Mouse (Mus musculus) kidney, embryonic 14.5 days (tissue): ENCODE data around the gene Tuba1c. TPM values are rescaled to one million over a fixed set of nuclear protein-coding genes. Genes with fewer than 3 reads are reported as not detected.

Experiments used
- ATAC-seq: fragments of 200-750 bp; cut with Nextera tagmentation; 2 replicates; pipeline ENCODE4 v1.8.0; 2017; ENCODE audit warnings: moderate number of reproducible peaks, mild to moderate bottlenecking, moderate TSS enrichment, moderate library complexity; ENCODE audit not compliant: low FRiP score, low TSS enrichment
- H3K27ac ChIP-seq: fragments of 300-500 bp; sonication (generic); 2 replicates; pipeline ENCODE4 v1.5.1; 2014; ENCODE audit warnings: low read depth, mild to moderate bottlenecking, low read length, moderate library complexity, mixed read lengths
- H3K27me3 ChIP-seq: fragments of 300-500 bp; sonication (generic); 2 replicates; pipeline ENCODE4 v1.6.1; 2014; ENCODE audit warnings: mild to moderate bottlenecking, low read length; ENCODE audit not compliant: control insufficient read depth, insufficient read depth
- H3K36me3 ChIP-seq: fragments of 300-500 bp; sonication (generic); 2 replicates; pipeline ENCODE4 v1.6.1; 2014; ENCODE audit warnings: low read length, mixed read lengths; ENCODE audit not compliant: control insufficient read depth, insufficient read depth
- H3K4me1 ChIP-seq: fragments of 300-500 bp; sonication (generic); 2 replicates; pipeline ENCODE4 v1.6.1; 2014; ENCODE audit warnings: low read length, mixed read lengths; ENCODE audit not compliant: control insufficient read depth, insufficient read depth
- H3K4me2 ChIP-seq: fragments of 300-500 bp; sonication (generic); replicated peaks from 2 replicates; pipeline ENCODE4 v1.6.1; 2014; ENCODE audit warnings: low read depth, mild to moderate bottlenecking, low read length
- H3K4me3 ChIP-seq: fragments of 300-500 bp; sonication (generic); 2 replicates; pipeline ENCODE4 v1.5.1; 2014; ENCODE audit warnings: mild to moderate bottlenecking, low read length
- H3K9ac ChIP-seq: fragments of 300-500 bp; sonication (generic); 2 replicates; pipeline ENCODE4 v1.6.1; 2014; ENCODE audit warnings: low read depth, mild to moderate bottlenecking, low read length, moderate library complexity
- H3K9me3 ChIP-seq: fragments of 300-500 bp; sonication (generic); 2 replicates; pipeline ENCODE4 v1.6.1; 2016; ENCODE audit warnings: low read length; ENCODE audit not compliant: control insufficient read depth
- WGBS: fragments of 180-500 bp; shearing (Covaris S2); extraction: QIAGEN DNeasy Blood & Tissue Kit; methylation state at CpG from one replicate; pipeline ENCODE4 v1.1.7; 2014; 5-methylcytosine and 5-hydroxymethylcytosine counted together
- polyA plus RNA-seq: library from polyadenylated mRNA; unstranded; fragments of >200 nt; fragmentation: Nextera tagmentation; extraction: Ambion mirVana; gene quantifications from 2 replicates; pipeline ENCODE4 v1.2.1, GENCODE M21; 2014

Gene Tuba1c
- polyA plus RNA-seq, 1 experiment from 2014 or later, result 196 TPM

DNA sequence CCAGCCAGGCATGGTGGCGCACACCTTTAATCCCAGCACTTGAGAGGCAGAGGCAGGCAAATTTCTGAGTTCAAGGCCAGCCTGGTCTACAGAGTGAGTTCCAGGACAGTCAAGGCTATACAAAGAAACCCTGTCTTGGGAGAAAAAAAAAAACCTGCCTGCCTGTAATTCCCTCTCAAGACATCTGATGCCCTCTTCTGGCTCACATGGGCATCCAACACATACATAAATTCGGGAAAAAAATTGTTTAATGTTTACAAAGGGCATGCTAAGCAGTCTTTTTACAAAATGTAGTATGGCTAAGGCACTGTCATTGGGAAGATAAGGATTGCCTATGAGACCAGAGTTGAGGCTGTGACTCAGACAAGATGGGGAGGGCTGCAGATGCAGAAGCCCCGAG, 50.1 kb downstream of the Tuba1c start:
- peaks cover 11% of the 10 kb centered on the region for H3K27me3 ChIP-seq
- no peaks in the 10 kb centered on the region for H3K9me3 ChIP-seq
- 87% methylated on average over 3 of the region's 3 CpGs for WGBS
- no peak overlapping the region for H3K9ac ChIP-seq
- no peak overlapping the region for H3K27ac ChIP-seq
- H3K4me2 ChIP-seq, result no peak overlapping the region
- H3K4me3 ChIP-seq, result no peak overlapping the region
- ATAC-seq, result no peak
- H3K4me1 ChIP-seq, result 0 out of 2 replicates have a peak, but pooled peaks cover 9% of the 10 kb centered on the region
- H3K36me3 ChIP-seq, result peaks cover 52% of the 10 kb centered on the region

DNA sequence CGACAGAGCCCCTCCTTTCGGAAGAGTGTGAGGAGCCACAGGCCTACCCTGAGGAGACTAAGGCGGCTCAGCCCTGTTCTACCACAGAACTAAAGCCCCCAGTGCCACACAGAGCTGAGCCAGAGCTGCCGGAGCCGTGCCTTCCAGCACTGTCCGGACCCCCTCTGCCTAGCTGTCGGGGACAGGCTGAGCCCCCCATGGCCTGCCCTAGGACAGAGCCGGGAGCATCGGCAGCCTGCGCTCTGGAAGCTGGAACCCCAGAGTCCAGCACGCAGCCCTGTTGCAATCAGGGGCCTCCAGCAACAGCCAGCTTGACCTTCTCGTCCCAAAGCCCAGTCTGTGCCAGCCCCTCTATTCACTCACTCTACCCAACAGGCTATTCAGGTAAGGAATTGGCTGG, 52.6 kb downstream of the Tuba1c start:
- H3K36me3 ChIP-seq, result peaks cover 46% of the 10 kb centered on the region
- WGBS, result 96% methylated on average over 12 of the region's 12 CpGs
- H3K4me3 ChIP-seq, result no peak overlapping the region
- H3K9me3 ChIP-seq, result no peaks in the 10 kb centered on the region
- H3K4me1 ChIP-seq, result no peaks in the 10 kb centered on the region
- H3K27ac ChIP-seq, result no peak overlapping the region
- H3K9ac ChIP-seq, result no peak overlapping the region
- H3K27me3 ChIP-seq, result peaks cover 36% of the 10 kb centered on the region
- no peak for ATAC-seq
- no peak overlapping the region for H3K4me2 ChIP-seq

GRCm38 (mm10) chr15:99082840-99083239, 53.1 kb downstream of the Tuba1c start:
- no peaks in the 10 kb centered on the region for H3K4me1 ChIP-seq
- no peak overlapping the region for H3K27ac ChIP-seq
- no peaks in the 10 kb centered on the region for H3K9me3 ChIP-seq
- peaks cover 41% of the 10 kb centered on the region for H3K27me3 ChIP-seq
- H3K36me3 ChIP-seq, result peaks cover 40% of the 10 kb centered on the region
- ATAC-seq, result no peak
- H3K4me2 ChIP-seq, result no peak overlapping the region
- no peak overlapping the region for H3K9ac ChIP-seq
- H3K4me3 ChIP-seq, result no peak overlapping the region
- WGBS, result 93% methylated on average over 16 of the region's 16 CpGs

- no peak overlapping the region for H3K4me2 ChIP-seq
- H3K36me3 ChIP-seq, result peaks cover 37% of the 10 kb centered on the region
- peaks cover 46% of the 10 kb centered on the region for H3K27me3 ChIP-seq
- 72% methylated on average over 9 of the region's 9 CpGs for WGBS
- H3K4me3 ChIP-seq, result no peak overlapping the region
- ATAC-seq, result no peak
- no peaks in the 10 kb centered on the region for H3K4me1 ChIP-seq
- no peak overlapping the region for H3K9ac ChIP-seq
- no peaks in the 10 kb centered on the region for H3K9me3 ChIP-seq
- H3K27ac ChIP-seq, result no peak overlapping the region
Measured at GRCm38 (mm10) chr15:99083258-99083657, 53.6 kb downstream of the Tuba1c start.

DNA sequence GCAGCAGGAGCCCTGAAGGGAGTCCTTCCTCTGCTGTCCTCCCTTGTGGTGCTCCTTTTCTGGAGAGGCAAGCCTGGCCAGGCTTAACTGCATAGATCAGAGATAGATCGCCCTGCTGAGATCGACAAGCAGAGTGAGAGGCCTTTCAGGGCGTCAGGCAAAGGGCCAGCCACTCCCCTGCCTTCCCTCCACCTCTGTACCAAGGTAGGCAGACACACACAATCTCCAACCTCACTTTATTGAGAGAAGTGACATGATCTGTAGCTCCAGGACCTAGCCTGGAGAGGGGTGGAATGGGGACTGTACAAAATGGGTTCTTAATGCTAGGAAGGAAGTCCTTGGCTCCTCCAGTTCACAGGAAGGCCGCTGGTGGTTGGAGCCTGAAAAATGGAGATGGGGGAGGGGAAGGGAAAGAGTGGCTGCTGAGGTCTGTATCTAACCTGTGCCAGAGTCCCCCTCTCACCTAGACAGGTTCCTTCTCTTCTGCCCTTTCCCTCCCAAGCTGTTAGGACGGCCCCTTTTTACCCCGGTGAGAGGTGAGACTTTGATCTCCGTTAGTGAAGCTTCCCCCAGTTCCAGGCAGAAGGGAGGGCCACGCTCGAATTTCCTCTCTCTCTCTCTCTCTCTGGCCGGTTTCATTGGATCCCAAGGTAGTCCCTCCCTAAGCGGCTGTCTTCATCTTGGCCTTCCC, 54.3 kb downstream of the Tuba1c start:
- Histone ChIP-seq H3K4me2 (peak overlapping the region; percentile 33; the same call in 1 of the 2 replicates), H3K9me3 (no peaks in the 10 kb centered on the region), H3K9ac (no peak overlapping the region), H3K27ac (no peak overlapping the region), H3K4me3 (no peak overlapping the region), H3K27me3 (peaks cover 53% of the 10 kb centered on the region), H3K36me3 (peaks cover 32% of the 10 kb centered on the region), H3K4me1 (peaks cover 7% of the 10 kb centered on the region)
- WGBS, result 4% methylated on average over 11 of the region's 11 CpGs
- ATAC-seq, result no peak

DNA sequence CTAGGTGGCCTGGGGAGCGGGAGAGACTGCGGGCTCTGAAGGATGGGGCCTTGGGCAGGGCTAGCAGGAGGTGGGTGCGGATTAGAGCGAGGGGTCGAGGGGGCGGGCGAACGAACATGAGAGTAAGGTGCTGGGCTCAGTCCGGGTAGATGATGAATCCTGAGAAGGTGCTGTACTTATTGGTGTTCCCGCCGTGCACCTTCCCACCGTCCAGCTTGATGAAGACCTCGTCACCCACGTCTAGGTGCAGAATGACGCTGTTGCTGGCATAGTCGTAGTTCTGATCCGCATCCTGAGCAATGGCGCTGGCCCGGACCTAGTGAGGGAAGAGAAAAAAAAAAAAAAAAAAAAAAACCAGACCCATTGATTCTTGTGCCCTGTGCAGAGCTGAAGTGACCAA, 54.9 kb downstream of the Tuba1c start:
- Histone ChIP-seq H3K9me3 (no peaks in the 10 kb centered on the region), H3K27ac (no peak overlapping the region), H3K4me1 (peaks cover 10% of the 10 kb centered on the region), H3K27me3 (peaks cover 59% of the 10 kb centered on the region), H3K36me3 (peaks cover 32% of the 10 kb centered on the region), H3K4me2 (peak overlapping the region; percentile 33; the same call in 1 of the 2 replicates), H3K4me3 (no peak overlapping the region), H3K9ac (no peak overlapping the region)
- no peak for ATAC-seq
- 9% methylated on average over 19 of the region's 19 CpGs for WGBS

- H3K27me3 ChIP-seq, result peaks cover 71% of the 10 kb centered on the region
- H3K4me1 ChIP-seq, result peaks cover 10% of the 10 kb centered on the region
- no peak overlapping the region for H3K4me2 ChIP-seq
- 81% methylated on average over 4 of the region's 4 CpGs for WGBS
- no peak overlapping the region for H3K4me3 ChIP-seq
- peaks cover 22% of the 10 kb centered on the region for H3K36me3 ChIP-seq
- no peak overlapping the region for H3K9ac ChIP-seq
- no peaks in the 10 kb centered on the region for H3K9me3 ChIP-seq
- no peak for ATAC-seq
- no peak overlapping the region for H3K27ac ChIP-seq
Measured at GRCm38 (mm10) chr15:99085997-99086396, 56.3 kb downstream of the Tuba1c start.

- peaks cover 79% of the 10 kb centered on the region for H3K27me3 ChIP-seq
- peaks cover 10% of the 10 kb centered on the region for H3K36me3 ChIP-seq
- no peak within 1 kb of the TSS for H3K27ac ChIP-seq
- ATAC-seq, result no peak
- H3K9ac ChIP-seq, result 0 out of 2 replicates have a peak within 1 kb of the TSS, but pooled peaks have one; percentile 7
- H3K4me1 ChIP-seq, result peaks cover 10% of the 10 kb centered on the region
- H3K4me3 ChIP-seq, result peak within 1 kb of the TSS; percentile 24
- no peaks in the 10 kb centered on the region for H3K9me3 ChIP-seq
- H3K4me2 ChIP-seq, result peak within 1 kb of the TSS; percentile 38
- 6% methylated on average over 60 of the region's 60 CpGs for WGBS
Measured at GRCm38 (mm10) chr15:99087253-99088075, 57.8 kb downstream of the Tuba1c start, which contains the start of gene C1ql4. C1ql4 (minus strand) TSS chr15:99087817.
